Mouse (Mus musculus): ENCODE measurements around the gene Slc1a6. TPM values are rescaled to one million over a fixed set of nuclear protein-coding genes. Genes with fewer than 3 reads are reported as not detected.

Gene Slc1a6
- 5.4 and 7.4 TPM in 2 replicates for polyA plus RNA-seq (2015; fragmentation: Nextera tagmentation; extraction: Ambion mirVana)

- ATAC-seq = peak; percentile 81
- 1% methylated on average over 39 of the region's 54 CpGs for WGBS
These were observed at the start of gene Slc1a6 for GRCm38 (mm10) chr10:78779981-78780651. Gene Slc1a6 (plus strand): TSS chr10:78780496.

GRCm38 (mm10) chr10:78739821-78740220, 40.5 kb upstream of the Slc1a6 start:
- no peak overlapping the region for H3K9ac ChIP-seq (replicated peaks; ENCODE audit: low read depth, low read length)
- no peaks in the 10 kb centered on the region for H3K4me1 ChIP-seq (replicated peaks; ENCODE audit: control insufficient read depth, insufficient read depth, low read length)
- no peak overlapping the region for H3K4me2 ChIP-seq (ENCODE audit: low read length)
- H3K36me3 ChIP-seq (ENCODE audit: control insufficient read depth, insufficient read depth) = no peaks in the 10 kb centered on the region
- H3K9me3 ChIP-seq (ENCODE audit: control insufficient read depth, low read length) = no peaks in the 10 kb centered on the region
- no peak overlapping the region for H3K27ac ChIP-seq (ENCODE audit: low read length)
- no peak overlapping the region for H3K4me3 ChIP-seq (replicated peaks; ENCODE audit: low read length)
- WGBS = 84% methylated on average over 4 of the region's 4 CpGs
- no peak for ATAC-seq
- no peaks in the 10 kb centered on the region for H3K27me3 ChIP-seq (replicated peaks; ENCODE audit: control insufficient read depth, insufficient read depth, low read length)

More at GRCm38 (mm10) chr10:78779981-78780651, at the start of gene Slc1a6:
- Histone ChIP-seq H3K9ac (replicated peaks; ENCODE audit: low read depth, low read length) (peak within 1 kb of the TSS; percentile 70), H3K4me1 (replicated peaks; ENCODE audit: control insufficient read depth, insufficient read depth, low read length) (peaks cover 4% of the 10 kb centered on the region; the same call in 1 of the 2 replicates), H3K36me3 (ENCODE audit: control insufficient read depth, insufficient read depth) (no peaks in the 10 kb centered on the region), H3K9me3 (ENCODE audit: control insufficient read depth, low read length) (no peaks in the 10 kb centered on the region), H3K4me2 (ENCODE audit: low read length) (peak within 1 kb of the TSS; percentile 86), H3K4me3 (replicated peaks; ENCODE audit: low read length) (peak within 1 kb of the TSS; percentile 57), H3K27ac (ENCODE audit: low read length) (no peak within 1 kb of the TSS), H3K27me3 (replicated peaks; ENCODE audit: control insufficient read depth, insufficient read depth, low read length) (no peaks in the 10 kb centered on the region)

- H3K4me3 ChIP-seq (replicated peaks; ENCODE audit: low read length) = no peak overlapping the region
- no peaks in the 10 kb centered on the region for H3K36me3 ChIP-seq (ENCODE audit: control insufficient read depth, insufficient read depth)
- ATAC-seq = no peak
- H3K27me3 ChIP-seq (replicated peaks; ENCODE audit: control insufficient read depth, insufficient read depth, low read length) = no peaks in the 10 kb centered on the region
- no peak overlapping the region for H3K27ac ChIP-seq (ENCODE audit: low read length)
- no peaks in the 10 kb centered on the region for H3K9me3 ChIP-seq (ENCODE audit: control insufficient read depth, low read length)
- H3K4me1 ChIP-seq (replicated peaks; ENCODE audit: control insufficient read depth, insufficient read depth, low read length) = peaks cover 7% of the 10 kb centered on the region; the same call in 1 of the 2 replicates
- H3K4me2 ChIP-seq (ENCODE audit: low read length) = no peak overlapping the region
- H3K9ac ChIP-seq (replicated peaks; ENCODE audit: low read depth, low read length) = no peak overlapping the region
These were observed 36.6 kb upstream of the Slc1a6 start for GRCm38 (mm10) chr10:78743721-78744120.

- Histone ChIP-seq H3K27ac (ENCODE audit: low read length) (no peak overlapping the region), H3K4me3 (replicated peaks; ENCODE audit: low read length) (no peak overlapping the region), H3K4me1 (replicated peaks; ENCODE audit: control insufficient read depth, insufficient read depth, low read length) (peaks cover 7% of the 10 kb centered on the region; the same call in 1 of the 2 replicates), H3K27me3 (replicated peaks; ENCODE audit: control insufficient read depth, insufficient read depth, low read length) (no peaks in the 10 kb centered on the region), H3K36me3 (ENCODE audit: control insufficient read depth, insufficient read depth) (no peaks in the 10 kb centered on the region), H3K9ac (replicated peaks; ENCODE audit: low read depth, low read length) (no peak overlapping the region), H3K9me3 (ENCODE audit: control insufficient read depth, low read length) (no peaks in the 10 kb centered on the region), H3K4me2 (ENCODE audit: low read length) (no peak overlapping the region)
- no peak for ATAC-seq
- WGBS = 64% methylated on average over 4 of the region's 4 CpGs
These were observed 34.7 kb upstream of the Slc1a6 start for GRCm38 (mm10) chr10:78745453-78746232.

- Histone ChIP-seq H3K9ac (replicated peaks; ENCODE audit: low read depth, low read length) (peak overlapping the region; percentile 41), H3K27ac (ENCODE audit: low read length) (no peak overlapping the region), H3K4me2 (ENCODE audit: low read length) (peak overlapping the region; percentile 69)
These were observed 33.1 kb upstream of the Slc1a6 start for GRCm38 (mm10) chr10:78747035-78747721.

GRCm38 (mm10) chr10:78748161-78748560, 32.1 kb upstream of the Slc1a6 start:
- H3K27me3 ChIP-seq (replicated peaks; ENCODE audit: control insufficient read depth, insufficient read depth, low read length) = no peaks in the 10 kb centered on the region
- 79% methylated on average over 13 of the region's 13 CpGs for WGBS
- H3K4me1 ChIP-seq (replicated peaks; ENCODE audit: control insufficient read depth, insufficient read depth, low read length) = peaks cover 16% of the 10 kb centered on the region
- no peak overlapping the region; the same call in 1 of the 2 replicates for H3K4me3 ChIP-seq (replicated peaks; ENCODE audit: low read length)
- H3K36me3 ChIP-seq (ENCODE audit: control insufficient read depth, insufficient read depth) = no peaks in the 10 kb centered on the region
- no peaks in the 10 kb centered on the region for H3K9me3 ChIP-seq (ENCODE audit: control insufficient read depth, low read length)
- H3K9ac ChIP-seq (replicated peaks; ENCODE audit: low read depth, low read length) = no peak overlapping the region
- no peak overlapping the region for H3K27ac ChIP-seq (ENCODE audit: low read length)
- peak overlapping the region; percentile 69; the same call in 1 of the 2 replicates for H3K4me2 ChIP-seq (ENCODE audit: low read length)
- no peak for ATAC-seq

More at GRCm38 (mm10) chr10:78747035-78747721, 33.1 kb upstream of the Slc1a6 start:
- peak; percentile 75 for ATAC-seq
- 2% methylated on average over 27 of the region's 27 CpGs for WGBS
- H3K4me3 ChIP-seq (replicated peaks; ENCODE audit: low read length) = peak overlapping the region; percentile 46
- peaks cover 12% of the 10 kb centered on the region; the same call in 1 of the 2 replicates for H3K4me1 ChIP-seq (replicated peaks; ENCODE audit: control insufficient read depth, insufficient read depth, low read length)
- no peaks in the 10 kb centered on the region for H3K27me3 ChIP-seq (replicated peaks; ENCODE audit: control insufficient read depth, insufficient read depth, low read length)
- H3K9me3 ChIP-seq (ENCODE audit: control insufficient read depth, low read length) = no peaks in the 10 kb centered on the region
- no peaks in the 10 kb centered on the region for H3K36me3 ChIP-seq (ENCODE audit: control insufficient read depth, insufficient read depth)

GRCm38 (mm10) chr10:78748946-78749345, 31.4 kb upstream of the Slc1a6 start:
- Histone ChIP-seq H3K4me1 (replicated peaks; ENCODE audit: control insufficient read depth, insufficient read depth, low read length) (peaks cover 16% of the 10 kb centered on the region), H3K9ac (replicated peaks; ENCODE audit: low read depth, low read length) (no peak overlapping the region), H3K4me3 (replicated peaks; ENCODE audit: low read length) (no peak overlapping the region), H3K27me3 (replicated peaks; ENCODE audit: control insufficient read depth, insufficient read depth, low read length) (no peaks in the 10 kb centered on the region), H3K4me2 (ENCODE audit: low read length) (no peak overlapping the region), H3K36me3 (ENCODE audit: control insufficient read depth, insufficient read depth) (no peaks in the 10 kb centered on the region), H3K9me3 (ENCODE audit: control insufficient read depth, low read length) (no peaks in the 10 kb centered on the region), H3K27ac (ENCODE audit: low read length) (no peak overlapping the region)
- WGBS = 91% methylated on average over 6 of the region's 6 CpGs
- no peak for ATAC-seq

GRCm38 (mm10) chr10:78752452-78753191, 27.7 kb upstream of the Slc1a6 start, which contains the start of gene Ccdc105:
Gene Ccdc105 (minus strand): TSS chr10:78753065.
- no peaks in the 10 kb centered on the region for H3K36me3 ChIP-seq (ENCODE audit: control insufficient read depth, insufficient read depth)
- H3K27ac ChIP-seq (ENCODE audit: low read length) = peak within 1 kb of the TSS; percentile 69
- H3K4me1 ChIP-seq (replicated peaks; ENCODE audit: control insufficient read depth, insufficient read depth, low read length) = peaks cover 9% of the 10 kb centered on the region
- ATAC-seq = peak; percentile 96
- H3K4me2 ChIP-seq (ENCODE audit: low read length) = peak within 1 kb of the TSS; percentile 63
- no peaks in the 10 kb centered on the region for H3K9me3 ChIP-seq (ENCODE audit: control insufficient read depth, low read length)
- WGBS = under 1% methylated on average over 59 of the region's 61 CpGs
- H3K4me3 ChIP-seq (replicated peaks; ENCODE audit: low read length) = peak within 1 kb of the TSS; percentile 62
- peak within 1 kb of the TSS; percentile 72 for H3K9ac ChIP-seq (replicated peaks; ENCODE audit: low read depth, low read length)
- H3K27me3 ChIP-seq (replicated peaks; ENCODE audit: control insufficient read depth, insufficient read depth, low read length) = no peaks in the 10 kb centered on the region

Measured in forebrain, embryonic 16.5 days (tissue).